Mouse (Mus musculus): Measurements from ENCODE around the gene Scamp1.

The Scamp1 gene

GRCm38 (mm10) chr13:94173633-94174576, 111.8 kb downstream of the Scamp1 start:
- DNase-seq: no peak

- no peak for DNase-seq
Observed at GRCm38 (mm10) chr13:94172533-94173310, 112.9 kb downstream of the Scamp1 start.

- no peak for DNase-seq
Observed at GRCm38 (mm10) chr13:94171612-94172011, 114.0 kb downstream of the Scamp1 start.

DNA sequence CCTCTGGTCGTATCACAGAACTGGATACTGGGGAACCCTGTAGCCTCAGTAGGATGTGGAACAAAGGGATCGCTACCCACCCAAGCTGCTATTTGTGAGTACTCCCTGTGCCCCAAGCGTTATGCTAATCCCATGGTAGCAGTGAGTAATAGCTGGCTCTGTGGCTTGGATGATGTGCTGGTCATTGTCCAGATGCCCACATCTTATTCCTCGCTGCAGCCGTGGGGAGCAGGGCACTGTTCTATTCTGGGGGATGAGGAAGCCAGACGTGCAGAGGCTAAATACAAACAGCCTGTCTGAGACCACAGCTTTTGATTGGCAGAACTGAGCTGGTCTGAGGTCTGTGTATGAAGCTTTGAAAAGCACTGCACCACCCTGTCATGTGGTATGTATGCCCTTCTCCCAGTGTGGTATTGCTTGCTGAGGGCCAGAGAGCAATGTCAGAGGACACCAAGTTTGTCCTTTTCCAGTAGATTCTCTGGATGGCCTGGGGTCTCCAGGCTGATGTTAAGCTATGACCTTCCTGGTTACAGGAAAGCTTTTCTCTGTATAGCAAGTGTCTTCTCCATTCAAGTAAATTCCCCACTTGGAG, 116.2 kb downstream of the Scamp1 start:
- no peak for DNase-seq

DNA sequence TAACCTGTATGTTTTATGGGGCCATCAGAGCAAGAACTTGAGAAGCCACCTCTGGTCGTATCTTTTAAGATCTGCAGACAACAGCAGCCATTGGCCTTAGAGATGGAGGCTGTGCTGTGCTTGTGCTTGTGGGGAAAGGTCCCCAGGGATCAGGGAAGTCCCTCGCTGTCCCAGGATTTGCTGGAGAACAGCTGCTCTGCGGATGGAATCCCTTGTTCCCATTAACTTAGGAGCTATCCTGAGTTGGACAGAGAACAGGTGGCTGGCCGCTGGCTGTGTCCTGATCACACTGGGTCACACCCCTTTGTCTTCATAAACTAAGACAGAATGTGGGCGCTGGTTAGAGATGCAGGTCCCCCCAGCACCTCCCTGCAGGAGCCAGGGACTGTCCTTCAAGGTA, 117.3 kb downstream of the Scamp1 start:
- DNase-seq: no peak

DNA sequence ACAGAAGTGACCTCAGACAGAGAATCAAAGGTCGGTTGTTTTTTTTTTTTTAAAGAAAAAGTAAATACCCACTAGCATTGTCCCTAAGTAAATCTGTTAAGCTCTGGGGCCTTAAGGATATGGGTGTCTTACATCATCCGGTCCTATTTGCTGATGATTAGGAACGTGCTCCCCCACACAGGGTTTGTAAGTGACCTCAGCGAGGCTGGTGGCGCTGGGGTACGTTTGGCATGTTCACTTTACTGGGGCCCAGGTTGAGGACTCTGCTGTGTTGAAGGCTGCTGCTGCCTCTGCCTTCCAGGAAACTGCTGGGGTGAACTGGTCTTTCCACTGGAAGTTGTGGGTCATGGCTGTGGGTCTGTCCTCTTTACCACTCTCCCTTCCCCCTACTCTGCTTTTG, 121.2 kb downstream of the Scamp1 start:
- DNase-seq: no peak

DNA sequence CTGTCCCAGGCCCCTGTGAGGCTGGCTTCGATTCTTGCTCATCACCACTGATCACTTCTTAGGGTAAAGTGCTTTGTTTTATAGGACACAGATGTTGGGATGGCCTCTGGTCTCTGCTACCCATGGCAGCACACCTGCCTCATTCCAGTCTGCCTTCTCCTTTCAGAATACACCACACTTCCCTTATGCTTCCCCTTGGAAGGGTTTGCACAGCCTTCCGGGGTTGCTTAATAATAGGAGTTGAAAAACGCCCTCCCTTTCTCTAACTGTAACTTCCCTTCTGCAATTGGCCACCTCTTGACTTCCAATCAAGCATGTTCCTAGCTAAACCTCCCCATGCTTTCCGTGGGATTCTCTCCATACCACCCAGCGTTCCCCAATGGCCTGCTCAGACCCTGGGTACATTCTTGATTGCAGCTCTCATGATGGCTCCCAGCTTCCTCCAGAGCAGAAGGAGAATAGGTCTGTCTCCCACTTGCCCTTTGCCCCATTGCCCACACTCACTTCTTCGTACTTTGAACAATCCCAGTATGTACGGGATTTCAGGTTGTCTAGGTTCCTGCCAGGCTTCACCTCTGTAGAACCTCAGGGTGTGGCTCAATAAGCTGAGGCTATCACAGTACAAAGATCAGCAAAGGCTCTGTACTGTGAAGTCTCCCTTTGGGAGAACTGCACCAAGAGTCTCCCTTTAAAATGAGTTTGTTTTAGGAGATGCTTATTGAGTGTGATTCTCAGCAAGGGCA, 126.0 kb downstream of the Scamp1 start:
- DNase-seq: no peak

DNA sequence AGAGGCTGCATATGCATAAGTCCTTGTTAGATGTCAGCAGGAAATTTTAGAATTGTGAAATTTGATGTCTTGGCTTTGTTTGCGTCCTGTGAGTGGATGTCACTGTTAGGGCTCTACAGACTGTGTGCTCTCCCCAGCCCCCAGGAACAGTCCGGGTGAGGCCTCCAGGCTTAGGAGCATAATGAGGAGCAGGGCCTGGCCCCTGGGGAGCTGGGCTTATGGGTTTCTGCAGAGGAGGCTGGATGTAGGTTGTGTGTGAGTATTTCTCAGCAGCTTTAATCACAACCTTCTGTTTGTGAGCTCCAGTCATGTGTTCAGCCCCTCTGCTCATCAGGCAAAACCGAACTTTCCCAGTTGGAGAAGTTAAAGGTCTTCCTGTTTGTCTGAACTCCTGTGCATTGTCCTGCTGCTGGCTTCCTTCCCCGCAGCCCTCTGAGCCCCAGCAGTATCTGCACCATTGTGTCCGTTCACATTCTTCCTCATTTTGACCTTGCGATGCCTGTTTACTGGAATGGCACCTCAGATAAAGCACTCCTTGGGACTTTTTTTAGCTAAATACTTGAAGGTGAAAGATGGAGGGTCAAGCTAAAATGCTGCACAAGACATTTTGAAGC, 126.7 kb downstream of the Scamp1 start:
- DNase-seq: no peak

- no peak for DNase-seq
Observed at GRCm38 (mm10) chr13:94155657-94156429, 129.8 kb downstream of the Scamp1 start.

- DNase-seq: no peak
Observed at GRCm38 (mm10) chr13:94154512-94155296, 131.0 kb downstream of the Scamp1 start.

DNA sequence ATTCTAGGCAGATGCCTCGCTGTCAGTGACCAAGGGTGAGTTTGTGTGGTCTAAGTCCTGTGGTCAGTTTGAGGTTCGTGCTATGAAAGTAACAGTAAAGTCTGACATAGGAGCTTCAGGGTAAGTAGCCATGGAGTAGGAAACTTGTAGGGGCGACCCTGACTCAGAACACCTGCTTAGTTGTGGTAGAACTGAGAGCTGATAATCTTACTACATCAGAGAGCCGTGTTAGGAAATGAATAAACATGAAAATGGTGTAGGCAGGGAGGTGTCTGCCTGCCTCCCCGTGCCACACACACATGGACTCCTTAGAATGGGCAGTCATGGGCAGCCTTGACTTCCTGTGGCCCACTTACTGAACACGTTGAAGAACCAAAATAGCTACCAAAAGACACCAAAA, 132.0 kb downstream of the Scamp1 start:
- no peak for DNase-seq

DNA sequence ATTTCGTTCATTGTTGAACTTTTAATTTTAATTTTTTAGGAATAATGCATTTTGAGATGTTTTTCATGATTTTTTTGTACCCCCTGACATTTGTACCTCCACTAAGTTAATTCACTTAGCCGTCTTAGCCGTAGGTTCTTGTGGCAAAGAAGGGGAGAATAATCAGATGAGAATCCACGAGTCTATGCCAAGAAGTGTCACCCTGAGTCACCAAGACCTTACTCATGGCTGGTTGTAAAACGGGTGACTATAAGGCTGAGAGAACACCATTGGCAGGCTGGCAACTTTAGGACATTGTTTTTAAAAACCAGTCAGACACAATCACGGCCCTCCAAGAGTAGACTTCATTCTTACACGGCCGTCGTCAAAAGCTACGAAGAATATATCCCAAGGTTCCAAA, 132.8 kb downstream of the Scamp1 start:
- no peak for DNase-seq
